Mouse (Mus musculus) adrenal gland, adult 18-20 months (tissue): ENCODE measurements at regions not wholly inside any gene's neighbourhood (a gene's known extent, or its start where the extent isn't known, plus 50 kb on each side); places are given as distances from the start of the nearest gene placed in this dataset.
A peak's percentile ranks its signal among the peaks of the same experiment; 100 is the strongest.
"Not testable (repeated sequence)": the region's sequence is repeated elsewhere in the genome, so short reads cannot be mapped to it uniquely, and the experiment has no call there.

Experiments used
- DNase-seq, 2 experiments: peaks; one replicate each; pipeline ENCODE4 v3.0.0; 2021 to 2022; ENCODE audit warnings: low spot score in 2 of 2

GRCm38 (mm10) chr6:31817640-31818039 is 232.4 kb upstream of the 1700012A03Rik start:
- no peak for DNase-seq

- no peak for DNase-seq
Measured at GRCm38 (mm10) chr6:31811890-31812289, 238.2 kb upstream of the 1700012A03Rik start.

- no peak for DNase-seq
Measured at GRCm38 (mm10) chr6:31810602-31811512, 239.2 kb upstream of the 1700012A03Rik start.

- not testable (repeated sequence) for DNase-seq
Measured at GRCm38 (mm10) chr6:31804468-31804867, 240.7 kb upstream of the Podxl start.

- DNase-seq: not testable (repeated sequence)
Measured at GRCm38 (mm10) chr6:31803222-31803621, 239.4 kb upstream of the Podxl start.

GRCm38 (mm10) chr6:31791547-31791946 is 227.8 kb upstream of the Podxl start:
- DNase-seq: no peak

GRCm38 (mm10) chr6:31790906-31791305 is 227.1 kb upstream of the Podxl start:
- peak; percentile 25 to 32 for DNase-seq

- no peak for DNase-seq
Measured at GRCm38 (mm10) chr6:31776841-31777240, 213.1 kb upstream of the Podxl start.

GRCm38 (mm10) chr6:31771916-31772315 is 208.1 kb upstream of the Podxl start:
- no peak for DNase-seq

GRCm38 (mm10) chr6:31745589-31745988 is 181.8 kb upstream of the Podxl start:
- DNase-seq: no peak

GRCm38 (mm10) chr6:31731391-31731790 is 167.6 kb upstream of the Podxl start:
- no peak for DNase-seq

GRCm38 (mm10) chr6:31719614-31720013 is 155.8 kb upstream of the Podxl start:
- no peak for DNase-seq

- DNase-seq: no peak
Measured at GRCm38 (mm10) chr6:31718843-31719242, 155.1 kb upstream of the Podxl start.

- peak; percentile 26 to 35 for DNase-seq
Measured at GRCm38 (mm10) chr6:31717531-31717930, 153.8 kb upstream of the Podxl start.

- no peak for DNase-seq
Measured at GRCm38 (mm10) chr6:31707256-31707655, 143.5 kb upstream of the Podxl start.

GRCm38 (mm10) chr6:31704191-31704590 is 140.4 kb upstream of the Podxl start:
- no peak for DNase-seq

GRCm38 (mm10) chr6:31702931-31703330 is 139.2 kb upstream of the Podxl start:
- no peak for DNase-seq

GRCm38 (mm10) chr6:31695885-31696284 is 132.1 kb upstream of the Podxl start:
- no peak for DNase-seq

GRCm38 (mm10) chr6:31693047-31693446 is 129.3 kb upstream of the Podxl start:
- no peak for DNase-seq

- no peak for DNase-seq
Measured at GRCm38 (mm10) chr6:31692024-31692423, 128.2 kb upstream of the Podxl start.

GRCm38 (mm10) chr6:31680101-31680500 is 116.3 kb upstream of the Podxl start:
- no peak for DNase-seq

- no peak for DNase-seq
Measured at GRCm38 (mm10) chr6:31665671-31666486, 102.1 kb upstream of the Podxl start.
